Mouse (Mus musculus) liver, embryonic 12.5 days (tissue): ENCODE measurements around the gene Syf2. TPM values are rescaled to one million over a fixed set of nuclear protein-coding genes. Genes with fewer than 3 reads are reported as not detected.

ENCODE experiments used
- ATAC-seq: fragments of 200-750 bp; cut with Nextera tagmentation; 2 replicates; pipeline ENCODE4 v1.8.0; 2017; ENCODE audit warnings: moderate number of reproducible peaks, mild to moderate bottlenecking, moderate library complexity
- H3K27ac ChIP-seq: fragments of 300-500 bp; sonication (generic); 2 replicates; pipeline ENCODE4 v1.5.1; 2016; ENCODE audit warnings: mild to moderate bottlenecking
- H3K27me3 ChIP-seq: fragments of 300-500 bp; sonication (generic); replicated peaks from 2 replicates; pipeline ENCODE4 v1.6.1; 2016; ENCODE audit warnings: mild to moderate bottlenecking, moderate library complexity
- H3K36me3 ChIP-seq: fragments of 300-500 bp; sonication (generic); 2 replicates; pipeline ENCODE4 v1.6.1; 2016; ENCODE audit warnings: mild to moderate bottlenecking, moderate library complexity
- H3K4me1 ChIP-seq: fragments of 300-500 bp; sonication (generic); 2 replicates; pipeline ENCODE4 v1.6.1; 2016
- H3K4me2 ChIP-seq: fragments of 300-500 bp; sonication (generic); 2 replicates; pipeline ENCODE4 v1.6.1; 2016; ENCODE audit warnings: mild to moderate bottlenecking, moderate library complexity
- H3K4me3 ChIP-seq: fragments of 300-500 bp; sonication (generic); 2 replicates; pipeline ENCODE4 v1.5.1; 2016; ENCODE audit warnings: mild to moderate bottlenecking, moderate library complexity
- H3K9ac ChIP-seq: fragments of 300-500 bp; sonication (generic); 2 replicates; pipeline ENCODE4 v1.6.1; 2016; ENCODE audit warnings: mild to moderate bottlenecking, moderate library complexity
- H3K9me3 ChIP-seq: fragments of 300-500 bp; sonication (generic); replicated peaks from 2 replicates; pipeline ENCODE4 v1.6.1; 2016; ENCODE audit warnings: mild to moderate bottlenecking, moderate library complexity
- WGBS: fragments of 180-500 bp; shearing (Covaris S2); methylation state at CpG from one replicate; pipeline ENCODE4 v1.1.7; 2016; ENCODE audit not compliant: insufficient replicate concordance; 5-methylcytosine and 5-hydroxymethylcytosine counted together
- polyA plus RNA-seq: library from polyadenylated mRNA; unstranded; fragments of >200 nt; fragmentation: Nextera tagmentation; extraction: Ambion mirVana; gene quantifications from 2 replicates; pipeline ENCODE4 v1.2.1, GENCODE M21; 2016

The Syf2 gene
- polyA plus RNA-seq, 1 experiment from 2014 or later = 70.8 TPM

DNA sequence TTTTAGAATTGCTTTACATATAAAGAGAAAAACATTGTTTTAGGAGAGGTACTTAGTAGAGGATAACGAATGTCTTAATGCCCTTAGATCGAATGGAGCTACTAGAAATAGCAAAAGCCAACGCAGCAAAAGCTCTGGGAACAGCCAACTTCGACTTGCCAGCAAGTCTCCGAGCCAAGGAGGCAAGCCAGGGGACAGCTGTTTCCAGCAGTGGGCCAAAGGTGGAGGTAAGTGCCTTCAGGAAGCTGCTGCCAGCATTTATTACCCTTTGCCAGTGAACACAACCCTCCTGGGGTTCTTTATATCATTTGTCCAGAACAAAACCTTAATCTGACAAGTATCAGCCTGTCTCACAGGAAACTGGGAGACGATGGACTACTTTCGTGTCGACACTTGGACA is 5.5 kb upstream of the Syf2 start:
- peaks cover 58% of the 10 kb centered on the region for H3K36me3 ChIP-seq
- peaks cover 67% of the 10 kb centered on the region for H3K4me1 ChIP-seq
- H3K9ac ChIP-seq = peak overlapping the region; percentile 100
- no peaks in the 10 kb centered on the region for H3K9me3 ChIP-seq
- H3K27me3 ChIP-seq = no peaks in the 10 kb centered on the region
- H3K4me2 ChIP-seq = peak overlapping the region; percentile 82
- no peak for ATAC-seq
- WGBS = 65% methylated on average over 8 of the region's 8 CpGs
- peak overlapping the region; percentile 100 for H3K4me3 ChIP-seq
- H3K27ac ChIP-seq = peak overlapping the region; percentile 68

DNA sequence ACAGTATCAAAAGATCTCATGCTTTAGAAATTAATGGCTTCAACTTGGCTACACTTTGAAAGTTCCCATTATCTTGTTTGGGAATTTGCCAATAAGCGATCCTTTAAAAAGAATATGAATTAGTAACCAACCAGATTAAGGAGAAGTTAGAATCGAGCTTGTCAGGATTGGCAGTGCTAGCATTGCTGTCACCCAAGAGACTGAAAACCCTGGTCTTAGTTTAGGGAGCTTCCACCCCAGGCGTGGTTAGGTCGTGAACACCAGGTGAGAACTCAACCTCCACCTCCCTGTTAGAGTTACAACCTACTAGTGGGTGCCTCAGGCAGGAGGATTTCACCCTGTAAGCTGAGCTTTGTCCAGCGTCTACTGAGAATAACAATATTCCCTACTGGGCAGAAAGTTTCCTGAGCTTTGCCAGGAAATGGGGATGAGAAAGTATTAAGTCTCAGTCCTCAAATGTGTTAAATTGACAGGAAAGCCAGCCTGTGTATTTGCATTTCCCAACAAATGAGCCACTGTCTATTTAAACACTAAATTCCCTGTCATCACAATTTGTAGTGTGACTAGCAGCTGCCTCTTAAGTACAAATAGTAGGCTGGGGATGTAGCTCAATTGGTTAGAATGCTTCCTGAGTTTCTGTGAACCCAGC is 2.8 kb upstream of the Syf2 start:
- no peaks in the 10 kb centered on the region for H3K27me3 ChIP-seq
- ATAC-seq = no peak
- H3K36me3 ChIP-seq = peaks cover 70% of the 10 kb centered on the region
- WGBS = 72% methylated on average over 5 of the region's 5 CpGs
- no peak overlapping the region for H3K9ac ChIP-seq
- H3K27ac ChIP-seq = peak overlapping the region; percentile 23; the same call in 1 of the 2 replicates
- H3K4me2 ChIP-seq = 0 out of 2 replicates have a peak overlapping the region, but pooled peaks have one; percentile 3
- no peaks in the 10 kb centered on the region for H3K9me3 ChIP-seq
- H3K4me1 ChIP-seq = peaks cover 62% of the 10 kb centered on the region
- H3K4me3 ChIP-seq = no peak overlapping the region

- Histone ChIP-seq H3K9me3 (no peaks in the 10 kb centered on the region), H3K4me3 (no peak overlapping the region), H3K9ac (no peak overlapping the region), H3K36me3 (peaks cover 75% of the 10 kb centered on the region), H3K27ac (peak overlapping the region; percentile 23; the same call in 1 of the 2 replicates), H3K4me1 (peaks cover 62% of the 10 kb centered on the region), H3K4me2 (0 out of 2 replicates have a peak overlapping the region, but pooled peaks have one; percentile 3), H3K27me3 (no peaks in the 10 kb centered on the region)
- 82% methylated on average over 1 of the region's 1 CpGs for WGBS
- no peak for ATAC-seq
These were observed 2.2 kb upstream of the Syf2 start for GRCm38 (mm10) chr4:134928464-134928836.

DNA sequence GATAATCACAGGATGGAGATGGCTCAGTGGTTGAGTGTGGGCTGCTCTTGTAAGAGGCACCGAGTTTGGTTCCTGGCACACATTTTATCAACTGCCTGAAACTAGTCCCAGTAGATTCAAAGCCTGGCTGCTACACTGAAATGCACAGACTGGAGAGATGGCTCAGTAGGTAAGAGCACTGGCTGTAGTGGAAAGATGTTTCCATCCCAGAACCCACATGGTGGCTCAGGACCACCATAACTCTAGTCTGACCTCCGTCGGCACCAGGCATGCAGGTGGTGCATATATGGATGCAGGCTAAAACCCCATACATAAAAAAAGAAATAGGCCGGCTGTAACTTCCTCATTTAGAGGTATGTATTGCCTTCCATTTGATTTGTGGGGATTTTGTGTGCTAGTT is 1.2 kb upstream of the Syf2 start:
- peak overlapping the region; percentile 91; the same call in 1 of the 2 replicates for H3K9ac ChIP-seq

DNA sequence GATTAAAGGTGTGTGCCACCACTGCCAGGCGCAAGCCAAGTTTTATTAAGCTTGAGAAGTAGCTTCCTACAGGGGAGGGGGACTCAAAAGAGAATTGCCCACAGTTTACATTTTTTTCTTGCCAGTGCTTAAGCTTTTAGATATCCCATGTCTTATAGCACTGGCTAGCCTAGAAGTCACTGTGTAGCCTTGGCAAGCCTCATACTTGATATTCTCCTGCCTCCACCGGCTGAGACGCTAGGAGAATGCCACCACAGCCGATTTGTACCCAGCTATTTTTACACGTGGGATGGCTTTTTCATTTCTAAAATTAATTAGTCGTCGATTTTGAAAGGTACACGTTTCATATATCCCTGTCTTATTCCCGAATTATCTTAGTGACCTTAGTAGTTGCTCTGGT is 508 bp upstream of the Syf2 start:
- 24% methylated on average over 9 of the region's 9 CpGs for WGBS
- peak overlapping the region; percentile 98 for H3K27ac ChIP-seq
- H3K4me1 ChIP-seq = peaks cover 60% of the 10 kb centered on the region
- peak overlapping the region; percentile 99 for H3K4me3 ChIP-seq
- no peaks in the 10 kb centered on the region for H3K9me3 ChIP-seq
- H3K4me2 ChIP-seq = peak overlapping the region; percentile 72
- ATAC-seq = peak; percentile 17; the same call in 1 of the 2 replicates
- peak overlapping the region; percentile 91 for H3K9ac ChIP-seq
- H3K36me3 ChIP-seq = peaks cover 78% of the 10 kb centered on the region
- no peaks in the 10 kb centered on the region for H3K27me3 ChIP-seq

More for the DNA sequence above, 1.2 kb upstream of the Syf2 start:
- no peaks in the 10 kb centered on the region for H3K27me3 ChIP-seq
- 57% methylated on average over 4 of the region's 4 CpGs for WGBS
- H3K4me2 ChIP-seq = peak overlapping the region; percentile 72
- peaks cover 62% of the 10 kb centered on the region for H3K4me1 ChIP-seq
- no peaks in the 10 kb centered on the region for H3K9me3 ChIP-seq
- peak overlapping the region; percentile 99; the same call in 1 of the 2 replicates for H3K4me3 ChIP-seq
- peaks cover 78% of the 10 kb centered on the region for H3K36me3 ChIP-seq
- H3K27ac ChIP-seq = peak overlapping the region; percentile 98
- ATAC-seq = no peak

DNA sequence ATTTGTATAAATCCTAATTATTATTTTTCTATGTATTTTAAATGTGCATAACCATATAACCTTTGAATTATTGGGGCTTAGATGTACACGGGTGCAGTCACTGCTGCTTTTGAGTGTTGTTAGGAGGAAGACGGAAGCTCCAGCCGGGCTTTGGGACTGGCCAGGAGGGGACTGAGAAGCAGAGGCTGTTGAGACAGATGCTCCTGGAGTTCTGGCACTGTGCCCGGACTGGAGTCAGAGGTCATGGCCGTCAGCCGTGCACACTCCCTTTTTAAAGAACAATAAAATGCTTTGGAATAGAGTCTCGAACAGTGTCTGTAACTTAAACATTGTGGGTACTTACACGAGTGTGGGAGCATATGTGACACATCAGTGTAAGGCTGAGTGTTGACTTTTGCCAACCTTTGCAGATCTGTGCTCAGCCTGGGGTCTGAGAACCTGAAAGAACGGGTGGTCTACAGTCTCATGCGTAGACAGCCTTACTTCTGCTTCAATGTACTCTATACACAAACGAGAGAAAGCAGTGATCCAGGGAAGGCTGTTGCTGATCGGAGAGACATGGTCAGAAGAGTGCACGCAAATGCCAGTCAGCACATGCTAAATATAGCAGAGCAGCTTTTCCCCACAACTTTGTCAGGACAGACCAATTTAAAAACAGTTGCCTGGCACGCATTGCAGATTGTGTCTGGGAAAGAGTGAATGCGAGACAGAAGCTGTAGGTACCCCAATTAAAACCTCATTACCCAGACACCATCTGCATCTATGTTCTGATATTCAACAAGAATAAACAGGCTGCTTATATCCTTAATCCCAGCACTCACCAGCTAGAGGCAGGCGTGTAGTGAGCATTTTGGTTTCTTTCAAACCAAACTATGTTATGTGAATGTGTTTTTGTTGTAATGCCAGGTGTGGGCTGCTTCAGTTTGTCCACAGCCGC is 6.8 kb downstream of the Syf2 start:
- no peaks in the 10 kb centered on the region; the same call in 1 of the 2 replicates for H3K4me1 ChIP-seq
- ATAC-seq = no peak
- H3K27me3 ChIP-seq = peaks cover 15% of the 10 kb centered on the region; the same call in 1 of the 2 replicates
- H3K9me3 ChIP-seq = no peaks in the 10 kb centered on the region
- H3K36me3 ChIP-seq = peaks cover 53% of the 10 kb centered on the region
- no peak overlapping the region for H3K27ac ChIP-seq
- no peak overlapping the region for H3K4me2 ChIP-seq
- no peak overlapping the region for H3K4me3 ChIP-seq
- WGBS = 75% methylated on average over 17 of the region's 17 CpGs
- H3K9ac ChIP-seq = no peak overlapping the region

DNA sequence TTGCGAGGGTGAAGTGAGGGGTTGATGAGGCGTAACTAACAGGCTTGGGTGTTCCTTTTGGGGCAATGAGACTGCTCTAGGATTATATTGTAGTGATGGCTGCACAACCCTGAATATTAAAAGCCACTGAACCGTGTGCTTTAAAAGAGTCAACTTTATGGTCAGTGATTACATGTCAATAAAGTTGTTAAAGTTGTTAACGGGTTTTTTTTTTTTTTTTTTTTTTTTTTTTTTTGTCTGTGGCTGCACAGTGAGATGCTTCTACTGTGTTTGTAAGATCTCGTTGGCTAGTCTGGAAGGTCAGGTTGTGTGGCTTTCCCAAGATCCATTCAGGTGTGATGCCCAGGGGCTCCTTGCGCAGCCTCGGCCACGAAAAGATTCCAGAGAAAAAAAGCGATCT is 9.2 kb downstream of the Syf2 start:
- H3K27ac ChIP-seq = no peak overlapping the region
- H3K4me2 ChIP-seq = no peak overlapping the region

GRCm38 (mm10) chr4:134943758-134944538 is 13.2 kb downstream of the Syf2 start:
- ATAC-seq = no peak
- Histone ChIP-seq H3K4me1 (peaks cover 8% of the 10 kb centered on the region), H3K36me3 (no peaks in the 10 kb centered on the region), H3K9ac (no peak overlapping the region), H3K4me3 (no peak overlapping the region), H3K4me2 (no peak overlapping the region), H3K9me3 (no peaks in the 10 kb centered on the region), H3K27ac (no peak overlapping the region), H3K27me3 (peaks cover 47% of the 10 kb centered on the region)
- 39% methylated on average over 27 of the region's 27 CpGs for WGBS

More for the DNA sequence above, 9.2 kb downstream of the Syf2 start:
- 68% methylated on average over 9 of the region's 9 CpGs for WGBS
- Histone ChIP-seq H3K9ac (no peak overlapping the region), H3K4me1 (no peaks in the 10 kb centered on the region), H3K36me3 (peaks cover 29% of the 10 kb centered on the region), H3K27me3 (peaks cover 38% of the 10 kb centered on the region), H3K9me3 (no peaks in the 10 kb centered on the region), H3K4me3 (no peak overlapping the region)
- ATAC-seq = no peak

GRCm38 (mm10) chr4:134946024-134946744 is 15.5 kb downstream of the Syf2 start:
- Histone ChIP-seq H3K4me1 (peaks cover 14% of the 10 kb centered on the region), H3K4me2 (peak overlapping the region; percentile 57), H3K4me3 (peak overlapping the region; percentile 20; the same call in 1 of the 2 replicates), H3K36me3 (no peaks in the 10 kb centered on the region), H3K9ac (peak overlapping the region; percentile 14), H3K9me3 (no peaks in the 10 kb centered on the region), H3K27me3 (peaks cover 35% of the 10 kb centered on the region), H3K27ac (no peak overlapping the region)
- WGBS = 12% methylated on average over 17 of the region's 17 CpGs
- no peak for ATAC-seq

GRCm38 (mm10) chr4:134950518-134951091 is 19.9 kb downstream of the Syf2 start:
- WGBS = 47% methylated on average over 11 of the region's 11 CpGs
- no peaks in the 10 kb centered on the region for H3K36me3 ChIP-seq
- no peak overlapping the region for H3K4me2 ChIP-seq
- H3K27me3 ChIP-seq = peaks cover 28% of the 10 kb centered on the region
- H3K4me3 ChIP-seq = no peak overlapping the region
- peaks cover 16% of the 10 kb centered on the region for H3K4me1 ChIP-seq
- ATAC-seq = no peak
- H3K9me3 ChIP-seq = no peaks in the 10 kb centered on the region
- H3K27ac ChIP-seq = no peak overlapping the region
- no peak overlapping the region for H3K9ac ChIP-seq

DNA sequence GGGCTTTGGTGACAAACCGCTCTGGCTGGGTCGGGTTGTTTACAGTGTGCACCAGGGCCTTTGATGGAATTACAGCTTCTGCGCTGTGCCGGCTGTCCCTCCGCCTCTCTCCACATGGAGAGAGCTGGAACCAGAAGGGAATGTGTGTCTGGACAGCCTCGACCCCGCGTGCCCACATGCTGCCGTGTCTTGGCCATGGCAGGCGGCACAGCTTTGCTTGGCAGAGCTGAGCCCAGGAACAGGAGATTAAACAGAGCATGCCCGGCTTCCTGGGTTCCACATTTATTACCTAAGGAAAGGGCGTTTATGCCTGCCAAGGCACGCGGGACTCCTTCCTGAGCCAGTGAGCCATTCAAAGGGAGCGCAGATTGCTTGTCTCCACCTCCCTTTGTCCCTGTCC is 23.8 kb downstream of the Syf2 start:
- Histone ChIP-seq H3K36me3 (no peaks in the 10 kb centered on the region), H3K9ac (no peak overlapping the region), H3K4me3 (no peak overlapping the region), H3K4me2 (no peak overlapping the region), H3K27me3 (peaks cover 53% of the 10 kb centered on the region), H3K4me1 (peaks cover 17% of the 10 kb centered on the region), H3K9me3 (no peaks in the 10 kb centered on the region), H3K27ac (no peak overlapping the region)
- WGBS = 30% methylated on average over 15 of the region's 15 CpGs
- ATAC-seq = no peak
